Mouse (Mus musculus): ENCODE results near the gene Ubac1. TPM values are rescaled to one million over a fixed set of nuclear protein-coding genes. Genes with fewer than 3 reads are reported as not detected.

The Ubac1 gene
- total and polyA plus RNA-seq, 3 experiments: 79.1 to 88.5 TPM; not detected in 1

DNA sequence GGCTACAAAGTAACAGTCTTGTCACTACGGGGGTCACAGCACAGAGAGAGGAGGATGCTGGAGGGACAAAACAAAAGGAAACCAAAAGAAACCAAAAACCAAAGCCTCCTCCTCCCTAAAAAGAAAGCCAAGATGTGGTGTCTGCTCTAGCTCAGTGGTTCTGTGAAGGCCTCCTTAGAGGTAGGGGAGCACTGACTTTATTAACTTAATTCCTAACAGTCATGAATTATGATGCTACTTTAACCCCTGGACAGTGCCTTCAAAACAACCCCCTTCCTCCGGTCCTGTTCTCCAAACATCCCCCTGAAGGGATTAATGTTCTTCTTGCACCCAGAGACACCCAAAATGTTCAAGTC, 34.2 kb upstream of the Ubac1 start:
- TF ChIP-seq MXI1 (IDR thresholded peaks at IDR 0.05; ENCODE audit: low read depth, low read length) (no peak), POLR2A (IDR thresholded peaks at IDR 0.05; ENCODE audit: control insufficient read depth in 1 of 2, insufficient read depth in 1 of 2, low read depth in 1 of 2, low read length in 2 of 2, poor library complexity in 1 of 2) (no peak), POLR2AphosphoS5 (IDR thresholded peaks at IDR 0.05; ENCODE audit: borderline replicate concordance, low read depth, low read length) (no peak), KAT2A (conservative IDR thresholded peaks at IDR 0.05; ENCODE audit: low read depth, low read length) (no peak), MYC (IDR thresholded peaks at IDR 0.05; ENCODE audit: low read depth, low read length) (no peak), SIN3A (IDR thresholded peaks at IDR 0.05; ENCODE audit: low read length) (no peak), SMC3 (IDR thresholded peaks at IDR 0.05; ENCODE audit: low read depth, low read length) (no peak)
- Histone ChIP-seq H3K27ac (ENCODE audit: control insufficient read depth, low read depth, low read length) (no peak overlapping the region), H3K27me3 (ENCODE audit: control insufficient read depth in 1 of 2, insufficient read depth in 2 of 2, low read length in 2 of 2) (peaks cover 0 to 2% of the 10 kb centered on the region in 2 experiments; a peak in 2 of 4 replicates), H3K9me3 (replicated peaks; ENCODE audit: insufficient read depth, low read length) (no peaks in the 10 kb centered on the region), H3K4me3 (ENCODE audit: control insufficient read depth in 1 of 2, insufficient read depth in 1 of 2, low read depth in 2 of 2, low read length in 2 of 2) (no peak overlapping the region), H3K4me1 (ENCODE audit: control insufficient read depth in 1 of 2, insufficient read depth in 2 of 2, low read length in 2 of 2) (no peaks in the 10 kb centered on the region), H3K79me2 (ENCODE audit: control insufficient read depth, insufficient read depth, low read length, poor library complexity) (no peaks in the 10 kb centered on the region), H3K9ac (ENCODE audit: control insufficient read depth, low read depth, low read length, poor library complexity, severe bottlenecking) (no peak overlapping the region), H3K36me3 (ENCODE audit: control insufficient read depth in 1 of 2, insufficient read depth in 2 of 2, low read length in 2 of 2) (no peaks in the 10 kb centered on the region)
- no peak for DNase-seq (ENCODE audit: low read depth, low spot score)

DNA sequence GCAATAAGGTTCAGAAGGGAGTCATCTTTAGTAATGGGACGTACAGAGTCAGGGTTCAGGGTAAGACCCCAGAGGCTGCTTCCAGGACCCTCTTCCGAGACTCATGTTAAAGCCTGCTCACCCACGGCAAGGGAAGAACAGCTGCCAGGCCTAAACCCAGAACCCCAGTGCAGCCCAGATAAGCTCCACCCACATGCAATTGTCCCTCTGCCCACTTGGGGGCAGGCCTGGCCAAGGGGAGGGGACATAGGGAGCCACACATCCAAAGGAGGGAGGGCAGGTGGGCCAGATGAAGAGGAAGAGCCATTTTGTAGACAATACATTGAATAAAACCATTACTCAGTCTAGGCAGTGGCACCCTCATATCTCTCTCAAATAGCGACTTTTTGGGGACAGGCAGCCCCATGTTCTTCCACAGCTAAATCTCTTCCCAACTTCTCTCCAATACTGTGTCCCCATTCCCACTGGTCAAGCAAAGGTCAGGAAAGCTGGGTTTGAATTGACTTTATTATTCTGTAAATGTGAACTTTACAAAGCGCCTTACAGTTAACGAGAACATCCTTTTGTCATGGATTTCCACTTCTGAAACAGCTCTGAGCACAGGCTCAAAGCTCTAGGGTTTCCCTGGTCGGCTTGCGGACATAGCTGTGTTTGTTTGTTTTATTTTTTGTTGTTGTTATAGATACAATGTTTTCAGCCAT, 33.6 kb upstream of the Ubac1 start:
- no peaks in the 10 kb centered on the region for H3K79me2 ChIP-seq (ENCODE audit: control insufficient read depth, insufficient read depth, low read length, poor library complexity)
- no peaks in the 10 kb centered on the region for H3K9me3 ChIP-seq (replicated peaks; ENCODE audit: insufficient read depth, low read length)
- H3K36me3 ChIP-seq (ENCODE audit: control insufficient read depth in 1 of 2, insufficient read depth in 2 of 2, low read length in 2 of 2): no peaks in the 10 kb centered on the region
- no peak overlapping the region for H3K4me3 ChIP-seq (ENCODE audit: control insufficient read depth in 1 of 2, insufficient read depth in 1 of 2, low read depth in 2 of 2, low read length in 2 of 2)
- H3K27ac ChIP-seq (ENCODE audit: control insufficient read depth, low read depth, low read length): no peak overlapping the region
- peaks cover 0 to 2% of the 10 kb centered on the region in 2 experiments; a peak in 2 of 4 replicates for H3K27me3 ChIP-seq (ENCODE audit: control insufficient read depth in 1 of 2, insufficient read depth in 2 of 2, low read length in 2 of 2)
- peak; percentile 79 for DNase-seq (ENCODE audit: low read depth, low spot score)
- H3K9ac ChIP-seq (ENCODE audit: control insufficient read depth, low read depth, low read length, poor library complexity, severe bottlenecking): no peak overlapping the region
- H3K4me1 ChIP-seq (ENCODE audit: control insufficient read depth in 1 of 2, insufficient read depth in 2 of 2, low read length in 2 of 2): no peaks in the 10 kb centered on the region
- TF ChIP-seq ETS1 (IDR thresholded peaks at IDR 0.05; ENCODE audit: low read depth, low read length): no peak
- TF ChIP-seq UBTF (IDR thresholded peaks at IDR 0.05; ENCODE audit: borderline replicate concordance, insufficient read depth, low read depth, low read length): no peak
- no peak for TF ChIP-seq NRF1 (IDR thresholded peaks at IDR 0.05; ENCODE audit: insufficient read depth, low read depth, low read length, poor library complexity, severe bottlenecking)
- TF ChIP-seq MEF2A (IDR thresholded peaks at IDR 0.05; ENCODE audit: extremely low read depth, insufficient replicate concordance, low read depth, low read length, poor library complexity, severe bottlenecking): no peak
- no peak for TF ChIP-seq SIN3A (IDR thresholded peaks at IDR 0.05; ENCODE audit: low read length)
- no peak for TF ChIP-seq JUND (IDR thresholded peaks at IDR 0.05; ENCODE audit: low read depth, low read length)
- no peak for TF ChIP-seq KAT2A (conservative IDR thresholded peaks at IDR 0.05; ENCODE audit: low read depth, low read length)
- TF ChIP-seq USF2 (IDR thresholded peaks at IDR 0.05; ENCODE audit: borderline replicate concordance in 1 of 2, insufficient read depth in 1 of 2, low read depth in 1 of 2, low read length in 2 of 2): no peak
- TF ChIP-seq TAL1 (IDR thresholded peaks at IDR 0.05; ENCODE audit: low read length): no peak
- no peak for TF ChIP-seq MYB (IDR thresholded peaks at IDR 0.05; ENCODE audit: low read depth, low read length)
- peak; percentile 77 for TF ChIP-seq RAD21 (IDR thresholded peaks at IDR 0.05; ENCODE audit: low read depth, low read length)
- TF ChIP-seq ZMIZ1 (IDR thresholded peaks at IDR 0.05; ENCODE audit: low read depth, low read length): no peak
- no peak for TF ChIP-seq TBP (IDR thresholded peaks at IDR 0.05; ENCODE audit: low read depth, low read length)
- no peak for TF ChIP-seq RCOR1 (IDR thresholded peaks at IDR 0.05; ENCODE audit: low read depth, low read length)
- TF ChIP-seq ZC3H11A (IDR thresholded peaks at IDR 0.05; ENCODE audit: low read depth, low read length): peak; percentile 41; the same call in 1 of the 2 replicates
- no peak for TF ChIP-seq POLR2AphosphoS5 (IDR thresholded peaks at IDR 0.05; ENCODE audit: borderline replicate concordance, low read depth, low read length)
- TF ChIP-seq MAZ (IDR thresholded peaks at IDR 0.05; ENCODE audit: low read depth, low read length): peak; percentile 84; the same call in 1 of the 2 replicates
- no peak for TF ChIP-seq TCF12 (IDR thresholded peaks at IDR 0.05; ENCODE audit: low read depth, low read length)
- no peak for TF ChIP-seq MAX (IDR thresholded peaks at IDR 0.05; ENCODE audit: low read length)
- TF ChIP-seq CTCF (IDR thresholded peaks at IDR 0.05 in 2 of 3, conservative IDR thresholded peaks at IDR 0.05 in 1 of 3; ENCODE audit: control insufficient read depth in 1 of 3, insufficient read depth in 1 of 3, low read depth in 2 of 3, low read length in 3 of 3, poor library complexity in 1 of 3, severe bottlenecking in 1 of 3): peak; percentile 74 to 86 (median 80)
- TF ChIP-seq POLR2AphosphoS2 (IDR thresholded peaks at IDR 0.05; ENCODE audit: low read length): no peak
- TF ChIP-seq NELFE (IDR thresholded peaks at IDR 0.05; ENCODE audit: low read depth, low read length): no peak
- TF ChIP-seq ELF1 (IDR thresholded peaks at IDR 0.05; ENCODE audit: low read depth, low read length): no peak
- TF ChIP-seq HCFC1 (IDR thresholded peaks at IDR 0.05; ENCODE audit: low read depth, low read length): no peak
- no peak for TF ChIP-seq MYC (IDR thresholded peaks at IDR 0.05; ENCODE audit: low read depth, low read length)
- no peak for TF ChIP-seq EP300 (IDR thresholded peaks at IDR 0.05; ENCODE audit: low read depth in 1 of 2, low read length in 2 of 2)
- no peak for TF ChIP-seq CHD2 (IDR thresholded peaks at IDR 0.05; ENCODE audit: low read length)

Measured in MEL (cell line).